Mouse (Mus musculus) hindbrain, postnatal 0 days (tissue): ENCODE data around the gene Majin. TPM values are rescaled to one million over a fixed set of nuclear protein-coding genes. Genes with fewer than 3 reads are reported as not detected.

ENCODE experiments used
- ATAC-seq: fragments of 200-750 bp; cut with Nextera tagmentation; 2 replicates; pipeline ENCODE4 v1.8.0; 2017; ENCODE audit warnings: mild to moderate bottlenecking, moderate TSS enrichment, moderate library complexity
- DNase-seq: peaks from one replicate; pipeline ENCODE4 v3.0.0-alpha.2; 2015; ENCODE audit warnings: low spot score
- H3K27ac ChIP-seq: fragments of 300-500 bp; sonication (generic); 2 replicates; pipeline ENCODE4 v1.5.1; 2014; ENCODE audit warnings: mild to moderate bottlenecking
- H3K27me3 ChIP-seq: fragments of 300-500 bp; sonication (generic); 2 replicates; pipeline ENCODE4 v1.6.1; 2014; ENCODE audit warnings: low read length, mixed read lengths; ENCODE audit not compliant: insufficient read depth
- H3K36me3 ChIP-seq: fragments of 300-500 bp; sonication (generic); 2 replicates; pipeline ENCODE4 v1.6.1; 2014; ENCODE audit warnings: low read length, mixed read lengths; ENCODE audit not compliant: insufficient read depth
- H3K4me1 ChIP-seq: fragments of 300-500 bp; sonication (generic); 2 replicates; pipeline ENCODE4 v1.6.1; 2014; ENCODE audit warnings: antibody characterized with exemption, low read length, mixed read lengths; ENCODE audit not compliant: insufficient read depth
- H3K4me2 ChIP-seq: fragments of 300-500 bp; sonication (generic); 2 replicates; pipeline ENCODE4 v1.6.1; 2014; ENCODE audit warnings: low read depth, mild to moderate bottlenecking, low read length, moderate library complexity, mixed read lengths
- H3K4me3 ChIP-seq: fragments of 300-500 bp; sonication (generic); 2 replicates; pipeline ENCODE4 v1.5.1; 2014; ENCODE audit warnings: low read length
- H3K9ac ChIP-seq: fragments of 300-500 bp; sonication (generic); replicated peaks from 2 replicates; pipeline ENCODE4 v1.6.1; 2014; ENCODE audit warnings: mild to moderate bottlenecking, low read length, moderate library complexity, mixed read lengths
- H3K9me3 ChIP-seq: fragments of 300-500 bp; sonication (generic); 2 replicates; pipeline ENCODE4 v1.6.1; 2016; ENCODE audit warnings: low read length, mixed read lengths
- CTCF ChIP-seq: IDR thresholded peaks from 2 replicates; pipeline ENCODE4 v1.5.1; 2016; ENCODE audit warnings: antibody characterized with exemption, control low read depth, low read depth
- WGBS: fragments of 180-500 bp; shearing (Covaris S2); extraction: QIAGEN DNeasy Blood & Tissue Kit; methylation state at CpG from one replicate; pipeline ENCODE4 v1.1.7; 2014; 5-methylcytosine and 5-hydroxymethylcytosine counted together
- polyA plus RNA-seq: library from polyadenylated mRNA; unstranded; fragments of >200 nt; fragmentation: Nextera tagmentation; extraction: Ambion mirVana; gene quantifications from 2 replicates; pipeline ENCODE4 v1.2.1, GENCODE M21; 2015
- total RNA-seq: library from RNA; depleted of rRNA; stranded (reverse); fragments of >200 nt; gene quantifications from 2 replicates; pipeline ENCODE4 v1.2.3, GENCODE M21; 2014

Gene Majin
- total and polyA plus RNA-seq, 2 experiments from 2014 or later, result not detected

GRCm38 (mm10) chr19:6265727-6266182, 81.6 kb downstream of the Majin start:
- no peak for ATAC-seq
- no peak for DNase-seq

GRCm38 (mm10) chr19:6267306-6268169, 83.3 kb downstream of the Majin start:
- Histone ChIP-seq H3K27me3 (no peaks in the 10 kb centered on the region), H3K4me1 (no peaks in the 10 kb centered on the region), H3K9ac (no peak overlapping the region), H3K36me3 (no peaks in the 10 kb centered on the region; the same call in 1 of the 2 replicates), H3K4me2 (no peak overlapping the region), H3K9me3 (no peaks in the 10 kb centered on the region), H3K27ac (peak overlapping the region; percentile 58; the same call in 1 of the 2 replicates), H3K4me3 (no peak overlapping the region)
- ATAC-seq (no peak), DNase-seq (peak; percentile 47)
- 42% methylated on average over 11 of the region's 11 CpGs for WGBS
- TF ChIP-seq CTCF, result no peak

More at GRCm38 (mm10) chr19:6265727-6266182, 81.6 kb downstream of the Majin start:
- H3K36me3 ChIP-seq, result peaks cover 14% of the 10 kb centered on the region; the same call in 1 of the 2 replicates
- no peaks in the 10 kb centered on the region for H3K9me3 ChIP-seq
- H3K27ac ChIP-seq, result no peak overlapping the region
- no peaks in the 10 kb centered on the region for H3K4me1 ChIP-seq
- no peaks in the 10 kb centered on the region for H3K27me3 ChIP-seq
- WGBS, result 53% methylated on average over 6 of the region's 6 CpGs
- H3K9ac ChIP-seq, result no peak overlapping the region
- no peak for TF ChIP-seq CTCF
- no peak overlapping the region for H3K4me2 ChIP-seq
- H3K4me3 ChIP-seq, result no peak overlapping the region

GRCm38 (mm10) chr19:6268170-6268528, 84.0 kb downstream of the Majin start:
- peak; percentile 70; the same call in 1 of the 2 replicates for ATAC-seq
- 13% methylated on average over 8 of the region's 8 CpGs for WGBS
- DNase-seq, result peak; percentile 90

GRCm38 (mm10) chr19:6268670-6269132, 84.5 kb downstream of the Majin start:
- H3K36me3 ChIP-seq, result no peaks in the 10 kb centered on the region
- ATAC-seq (no peak), DNase-seq (no peak)
- WGBS, result 81% methylated on average over 7 of the region's 7 CpGs
- no peak for TF ChIP-seq CTCF
- no peak overlapping the region for H3K4me3 ChIP-seq
- no peak overlapping the region for H3K27ac ChIP-seq
- H3K4me2 ChIP-seq, result no peak overlapping the region
- no peaks in the 10 kb centered on the region for H3K9me3 ChIP-seq
- H3K4me1 ChIP-seq, result no peaks in the 10 kb centered on the region
- no peaks in the 10 kb centered on the region for H3K27me3 ChIP-seq
- H3K9ac ChIP-seq, result no peak overlapping the region

More at GRCm38 (mm10) chr19:6268170-6268528, 84.0 kb downstream of the Majin start:
- Histone ChIP-seq H3K27me3 (no peaks in the 10 kb centered on the region), H3K4me1 (no peaks in the 10 kb centered on the region), H3K9ac (no peak overlapping the region), H3K4me2 (no peak overlapping the region), H3K36me3 (no peaks in the 10 kb centered on the region), H3K9me3 (no peaks in the 10 kb centered on the region), H3K4me3 (no peak overlapping the region), H3K27ac (no peak overlapping the region)
- TF ChIP-seq CTCF, result peak; percentile 91

- H3K36me3 ChIP-seq, result no peaks in the 10 kb centered on the region
- H3K9ac ChIP-seq, result no peak overlapping the region
- no peak for ATAC-seq
These were observed 85.7 kb downstream of the Majin start for GRCm38 (mm10) chr19:6269798-6270475.

GRCm38 (mm10) chr19:6270661-6271060, 86.5 kb downstream of the Majin start:
- no peak overlapping the region for H3K4me3 ChIP-seq
- DNase-seq, result no peak
- 59% methylated on average over 9 of the region's 9 CpGs for WGBS
- H3K9me3 ChIP-seq, result no peaks in the 10 kb centered on the region
- H3K27me3 ChIP-seq, result no peaks in the 10 kb centered on the region
- H3K36me3 ChIP-seq, result no peaks in the 10 kb centered on the region
- no peak for TF ChIP-seq CTCF
- no peak overlapping the region for H3K27ac ChIP-seq
- no peak overlapping the region for H3K4me2 ChIP-seq
- H3K4me1 ChIP-seq, result peaks cover 1% of the 10 kb centered on the region
- no peak overlapping the region for H3K9ac ChIP-seq
- no peak for ATAC-seq

More at GRCm38 (mm10) chr19:6269798-6270475, 85.7 kb downstream of the Majin start:
- H3K27ac ChIP-seq, result no peak overlapping the region
- H3K4me2 ChIP-seq, result no peak overlapping the region
- no peaks in the 10 kb centered on the region for H3K27me3 ChIP-seq
- no peak for DNase-seq
- H3K4me1 ChIP-seq, result no peaks in the 10 kb centered on the region
- WGBS, result 89% methylated on average over 8 of the region's 8 CpGs
- no peaks in the 10 kb centered on the region for H3K9me3 ChIP-seq
- no peak for TF ChIP-seq CTCF
- no peak overlapping the region for H3K4me3 ChIP-seq
